Mouse (Mus musculus) ES-E14 (cell line): Measurements from ENCODE around the gene Ptgir. TPM values are rescaled to one million over a fixed set of nuclear protein-coding genes. Genes with fewer than 3 reads are reported as not detected.
A peak's percentile ranks its signal among the peaks of the same experiment; 100 is the strongest.
"Not testable (repeated sequence)": the region's sequence is repeated elsewhere in the genome, so short reads cannot be mapped to it uniquely, and the experiment has no call there.

Experiments used
- DNase-seq: peaks from one replicate; pipeline ENCODE4 v3.0.0-alpha.2; 2013; ENCODE audit warnings: low read depth, low spot score
- H3K27ac ChIP-seq: 2 replicates; pipeline ENCODE4 v1.5.1; 2012; ENCODE audit warnings: low read depth, mild to moderate bottlenecking, low read length, moderate library complexity, mixed read lengths; ENCODE audit not compliant: poor library complexity, insufficient read depth, severe bottlenecking
- H3K36me3 ChIP-seq: 2 replicates; pipeline ENCODE4 v1.6.1; 2012; ENCODE audit warnings: mild to moderate bottlenecking, low read length, moderate library complexity, mixed read lengths; ENCODE audit not compliant: control insufficient read depth, poor library complexity, insufficient read depth, severe bottlenecking
- H3K4me1 ChIP-seq, 2 experiments: fragments of 150-350 bp in 1 of 2; sonication (generic) in 1 of 2; 2 replicates each; pipeline ENCODE4 v1.6.1; 2012; ENCODE audit warnings: low read length in 2 of 2, mild to moderate bottlenecking in 1 of 2, mixed read lengths in 1 of 2; ENCODE audit not compliant: control insufficient read depth in 2 of 2, insufficient read depth in 2 of 2, poor library complexity in 1 of 2
- H3K4me3 ChIP-seq, 2 experiments: fragments of 150-350 bp in 1 of 2; sonication (generic) in 1 of 2; 2 replicates each; pipeline ENCODE4 v1.5.1; 2012; ENCODE audit warnings: low read length in 2 of 2, low read depth in 1 of 2, mild to moderate bottlenecking in 1 of 2, mixed read lengths in 1 of 2; ENCODE audit not compliant: insufficient read depth in 1 of 2, poor library complexity in 1 of 2, severe bottlenecking in 1 of 2
- H3K9ac ChIP-seq: 2 replicates; pipeline ENCODE4 v1.6.1; 2012; ENCODE audit warnings: low read depth, mild to moderate bottlenecking, low read length, mixed read lengths; ENCODE audit not compliant: poor library complexity, insufficient read depth, severe bottlenecking
- H3K9me3 ChIP-seq: fragments of 150-350 bp; sonication (generic); 2 replicates; pipeline ENCODE4 v1.6.1; 2012; ENCODE audit warnings: low read depth, mild to moderate bottlenecking, low read length; ENCODE audit not compliant: control insufficient read depth, insufficient read depth
- CHD2 ChIP-seq: IDR thresholded peaks from 2 replicates; pipeline ENCODE4 v1.6.1; 2014; ENCODE audit warnings: mild to moderate bottlenecking, low read depth, low read length, inconsistent platforms
- HCFC1 ChIP-seq: IDR thresholded peaks from 2 replicates; pipeline ENCODE4 v1.6.1; 2012; ENCODE audit warnings: low read length, inconsistent platforms, borderline replicate concordance; ENCODE audit not compliant: insufficient read depth
- MAFK ChIP-seq: IDR thresholded peaks from 2 replicates; pipeline ENCODE4 v1.6.1; 2014; ENCODE audit warnings: mild to moderate bottlenecking, low read depth, low read length, inconsistent platforms; ENCODE audit not compliant: insufficient read depth
- ZC3H11A ChIP-seq: IDR thresholded peaks from 2 replicates; pipeline ENCODE4 v1.6.1; 2012; ENCODE audit warnings: low read depth, mild to moderate bottlenecking, inconsistent platforms, low read length, borderline replicate concordance
- ZNF384 ChIP-seq: IDR thresholded peaks from 2 replicates; pipeline ENCODE4 v1.6.1; 2012; ENCODE audit warnings: low read depth, low read length, inconsistent platforms
- in situ Hi-C, 2 experiments: fragments of 600-800 bp; cut with MboI; formaldehyde crosslinking; loops; one replicate each; pipeline ENCODE4 v1.15.1; 2025; ENCODE audit warnings: low sequenced_read_pairs in 2 of 2, inconsistent platforms in 1 of 2; ENCODE audit not compliant: unreplicated experiment in 2 of 2
- total RNA-seq: library from RNA; depleted of rRNA; stranded (reverse); fragments of 300-350 nt; gene quantifications from 2 replicates; pipeline ENCODE4 v1.2.3, GENCODE M21; 2012

Gene Ptgir
- total RNA-seq, 1 experiment, result 0.09 TPM

DNA sequence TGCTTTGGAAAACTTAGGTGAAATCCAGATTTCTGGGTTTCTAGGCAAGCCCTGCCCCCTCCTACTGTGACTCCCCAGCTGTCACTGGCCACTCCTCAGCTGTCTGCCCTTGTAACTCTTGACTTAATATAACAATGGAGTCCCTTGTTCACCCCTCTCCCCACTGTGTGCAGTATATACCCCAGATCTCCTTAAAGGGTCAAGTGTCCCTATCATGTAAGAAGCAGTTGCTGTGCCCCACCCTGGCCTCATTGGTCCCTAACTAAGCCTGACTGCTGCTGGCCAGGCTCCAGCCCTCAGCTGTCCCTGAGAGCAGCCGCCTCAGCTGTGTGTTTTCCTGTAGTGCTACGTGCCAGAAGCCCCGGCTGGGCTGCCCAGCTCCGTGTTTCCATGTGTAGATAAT is 41.7 kb downstream of the Ptgir start:
- in situ Hi-C loops, result no loop called here
- no peak overlapping the region for H3K9ac ChIP-seq
- no peaks in the 10 kb centered on the region for H3K9me3 ChIP-seq
- no peaks in the 10 kb centered on the region for H3K36me3 ChIP-seq
- DNase-seq, result no peak
- H3K4me3 ChIP-seq, result no peak overlapping the region
- peaks cover 3 to 9% of the 10 kb centered on the region in 2 experiments; a peak in 3 of 4 replicates for H3K4me1 ChIP-seq
- TF ChIP-seq ZNF384 (no peak), MAFK (no peak), ZC3H11A (no peak), CHD2 (no peak), HCFC1 (no peak)
- no peak overlapping the region for H3K27ac ChIP-seq

DNA sequence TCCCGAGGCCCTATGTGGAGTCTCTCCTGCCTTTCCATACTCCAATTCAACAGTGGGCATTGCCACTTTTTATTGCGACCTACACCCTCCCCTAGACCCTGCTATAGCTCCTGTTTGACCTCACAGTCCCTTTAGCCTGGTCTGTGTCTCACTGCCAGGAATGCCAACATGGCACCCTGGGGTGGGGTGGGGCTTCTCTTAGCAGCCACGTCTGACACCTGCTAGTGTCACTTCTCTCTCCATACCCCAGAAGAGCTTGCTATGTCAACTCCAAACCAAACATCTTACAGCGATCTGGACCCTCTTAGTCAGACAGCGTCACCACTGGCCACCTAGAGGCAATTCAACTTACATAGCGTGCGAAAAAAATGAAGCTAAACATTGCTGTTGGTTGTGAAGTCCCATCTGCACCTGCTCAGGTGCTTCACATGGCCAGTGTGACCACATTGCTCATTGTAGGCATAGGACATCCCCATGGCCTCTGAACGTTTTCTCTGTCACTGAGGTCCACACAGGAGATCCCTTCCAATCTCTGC is 42.7 kb downstream of the Ptgir start:
- TF ChIP-seq HCFC1 (no peak), ZNF384 (no peak), CHD2 (no peak), MAFK (no peak), ZC3H11A (no peak)
- Histone ChIP-seq H3K4me3 (no peak overlapping the region), H3K27ac (no peak overlapping the region), H3K9ac (no peak overlapping the region), H3K9me3 (no peaks in the 10 kb centered on the region), H3K4me1 (peaks cover 3 to 7% of the 10 kb centered on the region in 2 experiments; a peak in 3 of 4 replicates), H3K36me3 (no peaks in the 10 kb centered on the region)
- DNase-seq, result no peak
- in situ Hi-C loops, result no loop called here

DNA sequence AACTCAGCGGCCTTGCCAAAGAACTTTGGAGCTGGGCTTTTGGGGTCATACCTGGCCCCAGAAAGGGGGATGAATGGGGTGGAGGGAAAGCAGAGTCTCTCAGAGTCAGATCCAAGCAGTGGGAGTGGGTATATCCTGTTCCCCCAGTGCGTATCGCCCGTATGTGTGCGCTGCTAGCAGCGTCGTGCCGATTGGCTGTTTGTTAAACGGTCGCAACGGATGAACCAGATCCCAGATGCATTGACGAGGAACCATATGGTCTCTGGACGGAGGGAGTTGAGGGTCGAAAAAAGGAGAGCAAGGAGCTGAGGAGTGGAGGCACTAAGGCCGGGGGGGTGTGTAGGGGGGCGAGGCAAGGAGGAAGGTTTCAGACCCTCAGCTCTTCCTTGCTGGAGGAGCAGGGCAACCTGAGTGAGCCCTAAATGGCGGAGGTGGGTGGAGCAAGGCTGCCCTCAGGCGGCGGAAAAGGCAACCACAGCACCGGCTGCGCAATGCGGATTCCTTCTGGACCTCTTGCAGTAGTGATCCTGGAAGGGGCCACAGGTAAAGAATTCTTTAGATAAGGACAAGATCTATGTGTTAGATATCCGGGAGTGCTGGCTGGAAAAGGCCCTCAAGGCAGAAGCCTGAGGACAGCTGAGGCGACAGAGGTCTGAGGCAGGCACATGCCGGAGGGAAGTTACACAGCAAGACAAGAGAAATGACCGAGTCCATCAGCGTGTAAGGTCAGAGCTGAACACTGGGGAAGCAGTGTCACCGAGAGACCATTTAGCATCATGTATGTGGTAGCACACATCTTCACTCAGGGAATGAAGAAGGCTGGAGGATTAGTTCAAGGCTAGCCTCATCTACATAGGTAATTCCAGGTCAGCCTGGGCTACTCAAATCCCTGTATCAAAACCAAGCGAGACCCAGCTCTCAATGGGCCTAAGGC is 43.9 kb downstream of the Ptgir start:
- TF ChIP-seq ZNF384 (no peak), CHD2 (no peak), ZC3H11A (no peak), MAFK (no peak), HCFC1 (no peak)
- H3K9me3 ChIP-seq, result no peaks in the 10 kb centered on the region
- peaks cover 3 to 7% of the 10 kb centered on the region in 2 experiments; a peak in 2 of 4 replicates for H3K4me1 ChIP-seq
- peak overlapping the region; percentile 31 to 47 for H3K4me3 ChIP-seq
- no peak overlapping the region for H3K27ac ChIP-seq
- H3K36me3 ChIP-seq, result no peaks in the 10 kb centered on the region
- no peak for DNase-seq
- no peak overlapping the region; the same call in 1 of the 2 replicates for H3K9ac ChIP-seq
- in situ Hi-C loops, result loop anchor here in 1 of 2 experiments (5.0 kb wide), 1 partner anchor 42 kb away; the partner anchor contains the start of gene Ccdc8

DNA sequence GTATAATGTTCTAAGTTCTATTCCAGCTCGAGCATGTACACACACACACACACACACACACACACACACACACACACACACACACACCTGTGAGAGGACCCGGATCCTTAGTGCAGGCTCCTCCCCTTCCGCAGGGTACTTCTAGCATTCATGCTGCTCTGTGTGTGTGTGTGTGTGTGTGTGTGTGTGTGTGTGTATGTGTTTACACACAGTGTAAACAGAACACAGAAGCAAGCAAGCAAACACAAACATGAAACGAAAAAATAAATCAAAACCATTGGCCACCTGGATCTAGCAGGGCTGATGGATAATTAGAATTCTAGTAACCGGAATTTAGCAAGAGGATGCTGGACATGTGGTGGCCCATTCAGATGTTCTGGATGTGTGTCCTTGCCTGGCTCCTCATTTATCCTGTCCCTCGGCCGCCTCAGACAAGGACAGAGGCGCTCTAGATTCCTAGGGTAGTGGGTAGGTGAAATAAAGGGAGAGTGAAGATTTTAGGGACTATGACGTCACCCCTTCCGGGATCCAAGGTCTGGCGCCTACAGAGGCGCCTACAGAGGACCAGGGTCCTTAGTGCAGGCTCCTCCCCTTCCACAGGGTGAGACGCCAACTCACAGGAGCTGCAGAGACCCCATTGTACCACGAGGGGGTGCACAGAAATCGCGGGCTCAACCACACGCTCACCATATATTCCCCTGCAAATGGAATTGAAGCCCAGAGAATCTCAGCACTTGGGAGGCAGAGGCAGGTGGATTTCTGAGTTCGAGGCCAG is 44.8 kb downstream of the Ptgir start:
- TF ChIP-seq ZNF384, result no peak
- TF ChIP-seq ZC3H11A, result no peak
- TF ChIP-seq CHD2, result no peak
- TF ChIP-seq MAFK, result no peak
- TF ChIP-seq HCFC1, result no peak
- Histone ChIP-seq H3K27ac (no peak overlapping the region), H3K36me3 (no peaks in the 10 kb centered on the region), H3K9me3 (no peaks in the 10 kb centered on the region), H3K4me3 (no peak overlapping the region), H3K4me1 (peaks cover 3 to 7% of the 10 kb centered on the region in 2 experiments; a peak in 2 of 4 replicates), H3K9ac (no peak overlapping the region)
- in situ Hi-C loops, result loop anchor here in 1 of 2 experiments (5.0 kb wide), 1 partner anchor 41 kb away; the partner anchor contains the start of gene Ccdc8
- DNase-seq, result peak; percentile 92

DNA sequence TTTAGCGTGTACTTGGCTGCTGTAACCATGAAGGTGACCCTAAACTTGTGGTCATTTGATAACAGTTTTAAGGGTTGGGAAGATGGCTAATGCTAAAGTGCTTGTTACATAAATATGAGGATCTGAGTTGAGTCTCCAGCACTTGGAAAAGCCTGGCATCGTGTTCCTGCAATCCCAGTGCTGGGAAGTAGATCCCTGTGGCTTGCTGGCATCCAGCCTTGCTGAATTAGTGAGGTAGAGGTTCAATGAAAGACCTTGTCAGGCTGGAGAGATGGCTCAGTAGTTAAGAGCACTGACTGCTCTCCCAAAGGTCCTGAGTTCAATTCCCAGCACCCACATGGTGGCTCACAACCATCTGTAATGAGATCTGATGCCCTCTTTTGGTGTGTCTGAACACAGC is 47.5 kb downstream of the Ptgir start:
- not testable (repeated sequence) for H3K36me3 ChIP-seq, DNase-seq, H3K9ac ChIP-seq, H3K4me1 ChIP-seq, H3K27ac ChIP-seq, H3K4me3 ChIP-seq, H3K9me3 ChIP-seq
- in situ Hi-C loops, result loop anchor here in 1 of 2 experiments (5.0 kb wide), 1 partner anchor 39 kb away; the partner anchor contains the start of gene Ccdc8
